Mouse (Mus musculus) CH12.LX (cell line): Measurements from ENCODE around the gene Rpp25l.

Source experiments
- BHLHE40 ChIP-seq: IDR thresholded peaks from 2 replicates; pipeline ENCODE4 v1.6.1; 2011; ENCODE audit warnings: mild to moderate bottlenecking, low read depth, low read length, improper control_type of control experiment
- MXI1 ChIP-seq: IDR thresholded peaks from 2 replicates; pipeline ENCODE4 v1.6.1; 2011; ENCODE audit warnings: mild to moderate bottlenecking, low read depth, low read length, improper control_type of control experiment
- TBP ChIP-seq: conservative IDR thresholded peaks from 2 replicates; pipeline ENCODE4 v1.6.1; 2011; ENCODE audit warnings: low read depth, low read length, improper control_type of control experiment

- no peak for TF ChIP-seq TBP
- TF ChIP-seq BHLHE40: no peak
- TF ChIP-seq MXI1: no peak
Measured at GRCm38 (mm10) chr4:41671963-41672480, 41.3 kb downstream of the Rpp25l start.
